Mouse (Mus musculus) cerebellum, adult 2 months (tissue): ENCODE results near the gene Lrrc43.

Experiments used
- CTCF ChIP-seq: fragments of 200-500 bp; IDR thresholded peaks from 2 replicates; pipeline ENCODE4 v1.5.1; 2011; ENCODE audit warnings: low read depth, mild to moderate bottlenecking, control low read depth, low read length, moderate library complexity, borderline replicate concordance; ENCODE audit not compliant: insufficient read depth
- POLR2A ChIP-seq: fragments of 200-500 bp; IDR thresholded peaks from 2 replicates; pipeline ENCODE4 v1.6.1; 2011; ENCODE audit warnings: low read length, control low read depth, borderline replicate concordance; ENCODE audit not compliant: insufficient read depth

DNA sequence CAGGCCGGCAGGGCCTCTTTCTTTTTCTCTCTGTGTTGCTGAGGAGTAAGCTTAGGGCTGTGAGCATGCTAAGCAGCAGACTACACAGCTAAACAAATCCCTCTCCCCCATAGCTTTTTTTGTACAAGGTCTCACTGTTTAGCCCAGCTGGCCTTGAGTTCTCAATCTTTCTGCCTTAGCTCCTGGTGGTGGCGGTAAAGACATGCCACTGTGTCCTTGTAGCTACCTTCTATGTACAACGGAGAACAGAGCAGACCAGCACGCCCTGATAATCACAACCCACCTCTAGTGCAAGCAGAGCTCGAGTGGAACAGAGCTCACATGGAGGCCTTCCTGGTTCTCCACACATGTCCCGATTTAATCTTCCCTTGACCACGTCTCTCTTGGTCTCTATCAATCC, 39.5 kb downstream of the Lrrc43 start:
- TF ChIP-seq POLR2A: no peak
- no peak for TF ChIP-seq CTCF
